Mouse (Mus musculus) testis, adult 2 months (tissue): Measurements from ENCODE around the gene Dynlrb1.

Source experiments
- CTCF ChIP-seq: fragments of 200-500 bp; IDR thresholded peaks from 2 replicates; pipeline ENCODE4 v1.5.1; 2012; ENCODE audit warnings: low read depth, mild to moderate bottlenecking, inconsistent platforms, low read length, moderate library complexity; ENCODE audit not compliant: control insufficient read depth, insufficient read depth, insufficient replicate concordance
- POLR2A ChIP-seq: fragments of 200-500 bp; IDR thresholded peaks from 2 replicates; pipeline ENCODE4 v1.6.1; 2012; ENCODE audit warnings: low read depth, mild to moderate bottlenecking, inconsistent platforms, low read length, moderate library complexity; ENCODE audit not compliant: control insufficient read depth

- TF ChIP-seq CTCF (no peak), POLR2A (no peak)
Measured at GRCm38 (mm10) chr2:155287456-155288250, 51.3 kb downstream of the Dynlrb1 start.
